Mouse (Mus musculus) embryonic facial prominence, embryonic 14.5 days (tissue): ENCODE data around the gene Rnf213. TPM values are rescaled to one million over a fixed set of nuclear protein-coding genes. Genes with fewer than 3 reads are reported as not detected.

ENCODE experiments used
- ATAC-seq: fragments of 200-750 bp; cut with Nextera tagmentation; 2 replicates; pipeline ENCODE4 v1.8.0; 2017; ENCODE audit warnings: low read depth, moderate number of reproducible peaks, moderate TSS enrichment
- DNase-seq: peaks from one replicate; pipeline ENCODE4 v3.0.0-alpha.2; 2015; ENCODE audit warnings: low spot score
- H3K27ac ChIP-seq: fragments of 300-500 bp; sonication (generic); replicated peaks from 2 replicates; pipeline ENCODE4 v1.5.1; 2014; ENCODE audit warnings: low read depth, mild to moderate bottlenecking, low read length, moderate library complexity
- H3K27me3 ChIP-seq: fragments of 300-500 bp; sonication (generic); replicated peaks from 2 replicates; pipeline ENCODE4 v1.6.1; 2014; ENCODE audit warnings: low read length; ENCODE audit not compliant: control insufficient read depth, insufficient read depth
- H3K36me3 ChIP-seq: fragments of 300-500 bp; sonication (generic); 2 replicates; pipeline ENCODE4 v1.6.1; 2014; ENCODE audit warnings: low read length, mixed read lengths; ENCODE audit not compliant: control insufficient read depth, insufficient read depth
- H3K4me1 ChIP-seq: fragments of 300-500 bp; sonication (generic); 2 replicates; pipeline ENCODE4 v1.6.1; 2014; ENCODE audit warnings: antibody characterized with exemption, low read length; ENCODE audit not compliant: control insufficient read depth, insufficient read depth
- H3K4me2 ChIP-seq: fragments of 300-500 bp; sonication (generic); 2 replicates; pipeline ENCODE4 v1.6.1; 2014; ENCODE audit warnings: low read depth, mild to moderate bottlenecking, low read length, moderate library complexity, mixed read lengths
- H3K4me3 ChIP-seq: fragments of 300-500 bp; sonication (generic); 2 replicates; pipeline ENCODE4 v1.5.1; 2014; ENCODE audit warnings: low read depth, mild to moderate bottlenecking, low read length
- H3K9ac ChIP-seq: fragments of 300-500 bp; sonication (generic); 2 replicates; pipeline ENCODE4 v1.6.1; 2014; ENCODE audit warnings: low read depth, mild to moderate bottlenecking, low read length, moderate library complexity, mixed read lengths
- H3K9me3 ChIP-seq: fragments of 300-500 bp; sonication (generic); 2 replicates; pipeline ENCODE4 v1.6.1; 2016; ENCODE audit warnings: low read length; ENCODE audit not compliant: control insufficient read depth
- WGBS: fragments of 180-500 bp; shearing (Covaris S2); extraction: QIAGEN DNeasy Blood & Tissue Kit; methylation state at CpG from one replicate; pipeline ENCODE4 v1.1.7; 2014; 5-methylcytosine and 5-hydroxymethylcytosine counted together
- polyA plus RNA-seq: library from polyadenylated mRNA; unstranded; fragments of >200 nt; fragmentation: Nextera tagmentation; extraction: Ambion mirVana; gene quantifications from 2 replicates; pipeline ENCODE4 v1.2.1, GENCODE M21; 2014

Rnf213 gene
- 5.0 and 5.3 TPM in 2 replicates for polyA plus RNA-seq

DNA sequence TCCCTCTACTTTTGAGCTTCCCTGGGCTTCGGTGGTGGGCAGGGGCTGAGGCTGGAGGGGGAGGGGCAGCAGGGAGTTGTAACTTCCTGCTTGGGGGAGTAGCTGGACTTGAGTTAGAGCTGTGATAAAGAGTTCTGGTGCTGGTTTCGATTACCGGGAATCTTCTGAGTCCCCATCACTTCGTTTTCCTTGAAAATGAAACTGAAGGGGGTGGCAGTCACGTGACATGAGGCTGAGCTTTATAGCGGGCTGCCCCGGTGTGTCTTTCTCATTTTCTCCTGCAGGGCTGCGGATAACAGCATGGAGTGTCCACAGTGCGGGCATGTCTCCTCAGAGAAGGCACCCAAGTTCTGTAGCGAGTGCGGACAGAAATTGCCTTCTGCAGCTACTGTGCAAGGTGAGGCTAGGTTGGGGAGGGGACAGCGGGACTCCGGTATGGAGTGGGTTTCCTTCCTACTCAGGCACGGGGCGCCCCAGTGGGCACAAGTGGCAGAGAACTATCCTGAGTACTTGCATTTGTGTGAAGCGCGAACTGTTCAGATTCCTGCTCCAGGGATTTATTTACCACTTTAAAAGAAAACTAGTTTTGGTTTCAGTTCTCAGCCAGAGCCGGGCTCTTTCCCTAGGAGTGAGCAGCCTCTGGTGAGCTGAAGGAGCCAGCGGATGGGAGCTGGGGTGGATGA, at the start of gene Rnf213:
Gene Rnf213 (plus strand): TSS at position 301 of the 683 bp plus-strand sequence.
- Histone ChIP-seq H3K9me3 (no peaks in the 10 kb centered on the region), H3K4me3 (peak within 1 kb of the TSS; percentile 54), H3K36me3 (no peaks in the 10 kb centered on the region), H3K4me2 (peak within 1 kb of the TSS; percentile 84), H3K27me3 (peaks cover 64% of the 10 kb centered on the region), H3K4me1 (peaks cover 10% of the 10 kb centered on the region), H3K9ac (peak within 1 kb of the TSS; percentile 56), H3K27ac (no peak within 1 kb of the TSS)
- DNase-seq (peak; percentile 59), ATAC-seq (peak; percentile 56)
- WGBS = 1% methylated on average over 19 of the region's 19 CpGs

- DNase-seq (no peak), ATAC-seq (no peak)
- Histone ChIP-seq H3K4me1 (no peaks in the 10 kb centered on the region), H3K27me3 (no peaks in the 10 kb centered on the region), H3K9me3 (no peaks in the 10 kb centered on the region), H3K9ac (no peak overlapping the region), H3K36me3 (no peaks in the 10 kb centered on the region), H3K4me3 (no peak overlapping the region), H3K4me2 (no peak overlapping the region), H3K27ac (no peak overlapping the region)
- 87% methylated on average over 8 of the region's 8 CpGs for WGBS
Observed at GRCm38 (mm10) chr11:119344178-119344577, 48.7 kb upstream of the Rnf213 start.

- no peaks in the 10 kb centered on the region for H3K27me3 ChIP-seq
- DNase-seq (no peak), ATAC-seq (no peak)
- no peak overlapping the region for H3K4me2 ChIP-seq
- no peaks in the 10 kb centered on the region for H3K4me1 ChIP-seq
- H3K27ac ChIP-seq = no peak overlapping the region
- 72% methylated on average over 6 of the region's 6 CpGs for WGBS
- no peak overlapping the region for H3K9ac ChIP-seq
- H3K36me3 ChIP-seq = no peaks in the 10 kb centered on the region
- H3K9me3 ChIP-seq = no peaks in the 10 kb centered on the region
- H3K4me3 ChIP-seq = no peak overlapping the region
Observed at GRCm38 (mm10) chr11:119344865-119345264, 48.0 kb upstream of the Rnf213 start.

- DNase-seq (no peak), ATAC-seq (no peak)
- Histone ChIP-seq H3K4me3 (no peak overlapping the region), H3K36me3 (no peaks in the 10 kb centered on the region), H3K27me3 (no peaks in the 10 kb centered on the region), H3K4me2 (no peak overlapping the region), H3K9ac (no peak overlapping the region), H3K4me1 (no peaks in the 10 kb centered on the region), H3K27ac (no peak overlapping the region), H3K9me3 (no peaks in the 10 kb centered on the region)
- WGBS = 81% methylated on average over 4 of the region's 4 CpGs
Observed at GRCm38 (mm10) chr11:119347125-119347524, 45.8 kb upstream of the Rnf213 start.

DNA sequence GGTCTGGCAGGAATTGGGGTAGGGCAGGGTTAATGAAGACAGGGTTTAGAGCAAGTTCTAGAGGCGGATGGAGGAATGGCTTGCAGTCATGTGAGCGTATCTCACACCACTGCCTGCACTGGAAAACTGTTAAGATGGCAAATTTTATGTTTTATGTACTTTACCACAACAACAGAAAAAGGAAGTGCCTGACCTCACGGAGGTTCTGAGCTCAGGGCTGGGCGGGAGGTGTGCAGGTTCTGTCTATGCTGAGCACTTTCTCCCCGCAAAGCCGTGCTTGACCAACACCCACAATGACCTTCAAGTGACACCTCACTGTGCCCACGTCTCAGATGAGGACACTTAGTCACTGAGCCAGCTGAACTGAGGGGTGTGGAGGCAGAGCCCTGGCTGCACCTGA, 40.8 kb upstream of the Rnf213 start:
- Histone ChIP-seq H3K4me3 (no peak overlapping the region), H3K4me2 (no peak overlapping the region), H3K9me3 (no peaks in the 10 kb centered on the region), H3K9ac (no peak overlapping the region), H3K36me3 (no peaks in the 10 kb centered on the region), H3K4me1 (peaks cover 10% of the 10 kb centered on the region), H3K27me3 (no peaks in the 10 kb centered on the region), H3K27ac (no peak overlapping the region)
- 67% methylated on average over 7 of the region's 7 CpGs for WGBS
- no peak for ATAC-seq
- DNase-seq = no peak

DNA sequence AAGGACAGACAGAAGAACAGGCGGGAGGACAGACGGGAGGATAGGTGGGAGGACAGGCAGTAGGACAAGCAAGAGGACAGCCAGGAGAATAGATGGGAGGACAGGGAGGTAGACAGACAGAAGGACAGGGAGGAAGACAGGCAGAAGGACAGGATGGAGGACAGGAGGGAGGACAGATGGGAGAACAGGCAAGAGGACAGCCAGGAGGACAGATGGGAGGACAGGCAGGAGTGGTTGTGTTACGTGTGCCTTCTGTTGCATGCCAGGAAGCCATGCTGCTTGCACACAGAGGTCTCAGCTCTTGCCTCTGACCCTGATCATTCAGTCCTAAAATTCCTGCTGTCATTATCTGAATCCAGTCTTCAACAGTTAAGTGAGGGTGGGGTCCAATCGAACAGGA, 39.0 kb upstream of the Rnf213 start:
- Histone ChIP-seq H3K9me3 (no peaks in the 10 kb centered on the region), H3K9ac (no peak overlapping the region), H3K27ac (no peak overlapping the region), H3K4me3 (no peak overlapping the region), H3K27me3 (no peaks in the 10 kb centered on the region), H3K36me3 (0 out of 2 replicates have a peak, but pooled peaks cover 3% of the 10 kb centered on the region), H3K4me1 (peaks cover 10% of the 10 kb centered on the region), H3K4me2 (no peak overlapping the region)
- DNase-seq = no peak
- no peak for ATAC-seq
- 74% methylated on average over 4 of the region's 4 CpGs for WGBS

DNA sequence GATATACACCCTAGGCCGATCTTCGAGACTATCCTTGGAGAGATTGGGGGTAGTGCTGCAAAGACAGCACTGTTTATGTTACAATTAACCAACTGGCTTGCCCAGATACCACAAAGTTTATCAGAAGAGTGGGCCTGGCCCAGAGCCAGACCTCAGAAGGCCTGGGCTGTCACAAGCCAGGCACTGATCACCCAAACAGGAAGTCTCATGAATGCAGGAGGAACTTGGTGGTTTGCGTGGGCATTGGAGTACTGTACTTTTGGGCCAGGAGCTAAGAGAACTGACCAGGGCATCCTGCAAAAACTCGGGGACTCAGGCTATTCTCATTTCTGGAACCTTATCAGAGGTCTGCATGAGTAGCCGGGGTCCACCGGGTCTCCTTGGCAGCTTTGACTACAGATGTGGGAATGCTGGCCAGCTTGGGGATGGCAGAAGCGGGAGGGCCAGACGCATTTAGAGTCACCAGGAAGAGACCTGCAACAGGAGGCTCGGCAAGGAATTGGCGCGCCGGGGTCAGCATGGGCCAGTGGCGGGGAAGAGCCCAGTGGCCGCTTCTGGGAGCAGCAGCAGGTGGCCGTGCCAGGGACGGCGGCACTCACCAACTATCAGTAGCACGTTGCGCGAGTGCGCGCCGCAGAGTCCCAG, 38.0 kb upstream of the Rnf213 start:
- 7% methylated on average over 14 of the region's 23 CpGs for WGBS
- peak overlapping the region; percentile 57 for H3K4me3 ChIP-seq
- no peaks in the 10 kb centered on the region for H3K9me3 ChIP-seq
- H3K36me3 ChIP-seq = peaks cover 12% of the 10 kb centered on the region; the same call in 1 of the 2 replicates
- no peaks in the 10 kb centered on the region for H3K27me3 ChIP-seq
- ATAC-seq (no peak), DNase-seq (peak; percentile 63)
- H3K4me1 ChIP-seq = peaks cover 10% of the 10 kb centered on the region
- H3K27ac ChIP-seq = peak overlapping the region; percentile 66
- peak overlapping the region; percentile 89 for H3K4me2 ChIP-seq
- H3K9ac ChIP-seq = peak overlapping the region; percentile 79

GRCm38 (mm10) chr11:119355443-119356385, 37.2 kb upstream of the Rnf213 start, which contains the start of the genes Sgsh and Slc26a11:
Gene Sgsh (minus strand): TSS chr11:119355536.
Gene Slc26a11 (plus strand): TSS chr11:119355557.
- Histone ChIP-seq H3K27me3 (no peaks in the 10 kb centered on the region), H3K9me3 (no peaks in the 10 kb centered on the region), H3K4me3 (peak within 1 kb of the TSS; percentile 57), H3K36me3 (peaks cover 17% of the 10 kb centered on the region; the same call in 1 of the 2 replicates), H3K4me2 (peak within 1 kb of the TSS; percentile 89), H3K4me1 (peaks cover 10% of the 10 kb centered on the region), H3K27ac (peak within 1 kb of the TSS; percentile 66), H3K9ac (peak within 1 kb of the TSS; percentile 79)
- DNase-seq = peak; percentile 89
- ATAC-seq = peak; percentile 98
- 2% methylated on average over 23 of the region's 40 CpGs for WGBS
